Mouse (Mus musculus) layer of hippocampus, adult 11-12 months (tissue): ENCODE measurements at regions not wholly inside any gene's neighbourhood (a gene's known extent, or its start where the extent isn't known, plus 50 kb on each side); places are given as distances from the start of the nearest gene placed in this dataset.

ENCODE experiments used
- DNase-seq: peaks from one replicate; pipeline ENCODE4 v3.0.0; 2022; ENCODE audit warnings: low spot score

- DNase-seq: no peak
Observed at GRCm38 (mm10) chr1:35786668-35787213, 281.5 kb upstream of the Hs6st1 start.

DNA sequence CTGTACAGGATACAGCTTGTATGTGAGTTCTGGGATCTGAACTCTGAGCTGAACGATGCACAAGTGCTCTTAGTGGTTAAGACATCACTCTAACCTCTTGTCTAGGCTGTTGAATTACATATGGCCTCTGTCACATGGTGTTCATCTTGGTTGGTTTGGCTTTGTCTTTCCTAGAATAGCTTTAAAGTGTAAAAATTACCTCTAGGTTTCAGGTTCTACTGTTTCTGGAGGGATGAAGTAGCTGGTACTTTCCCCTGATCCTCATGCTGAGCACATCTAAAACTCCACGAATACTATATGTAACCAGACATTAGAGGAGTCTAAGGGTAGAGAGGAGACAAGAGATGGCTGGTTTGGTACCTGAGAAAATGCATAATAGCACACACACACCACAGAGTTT lies 271.1 kb upstream of the Hs6st1 start:
- DNase-seq: no peak

DNA sequence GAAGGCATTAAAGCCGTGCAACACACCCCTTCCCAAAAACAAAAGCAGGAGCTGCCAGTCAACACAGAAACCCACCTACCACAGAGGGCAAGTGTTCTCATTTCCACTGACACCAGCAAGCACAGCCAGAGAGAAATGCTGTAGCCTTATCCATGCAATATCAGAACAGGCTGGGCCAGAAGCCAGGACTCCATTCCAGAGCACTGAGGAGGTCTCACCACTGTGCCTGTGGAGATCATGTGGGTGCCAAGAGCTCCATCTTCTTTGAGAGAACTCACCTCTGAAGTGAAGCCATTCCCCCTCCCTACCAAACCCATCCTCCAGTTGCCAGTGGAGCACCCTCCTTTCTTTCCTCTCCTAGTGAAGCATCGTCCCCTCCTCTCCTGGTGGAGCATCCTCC lies 270.7 kb upstream of the Hs6st1 start:
- no peak for DNase-seq

GRCm38 (mm10) chr1:35805546-35805945 lies 262.7 kb upstream of the Hs6st1 start:
- no peak for DNase-seq

DNA sequence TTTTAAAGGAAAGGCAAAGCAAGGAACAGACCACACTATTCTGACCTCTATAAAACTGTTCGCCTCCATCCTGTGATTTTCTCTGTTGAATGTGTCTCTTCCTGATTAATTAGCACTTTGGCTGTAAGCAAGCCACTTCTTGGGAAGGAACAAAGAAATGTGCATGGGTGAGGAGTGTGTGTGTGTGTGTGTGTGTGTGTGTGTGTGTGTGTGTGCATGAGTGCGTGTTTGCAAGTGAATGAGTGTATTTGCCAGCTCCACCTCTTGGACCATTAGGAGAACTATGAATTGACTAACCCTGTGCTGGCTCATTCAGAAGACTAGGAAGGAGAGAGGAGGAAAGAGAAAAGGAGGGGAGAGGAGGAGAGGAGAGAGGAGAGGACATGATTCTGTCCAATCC lies 261.9 kb upstream of the Hs6st1 start:
- DNase-seq: no peak

DNA sequence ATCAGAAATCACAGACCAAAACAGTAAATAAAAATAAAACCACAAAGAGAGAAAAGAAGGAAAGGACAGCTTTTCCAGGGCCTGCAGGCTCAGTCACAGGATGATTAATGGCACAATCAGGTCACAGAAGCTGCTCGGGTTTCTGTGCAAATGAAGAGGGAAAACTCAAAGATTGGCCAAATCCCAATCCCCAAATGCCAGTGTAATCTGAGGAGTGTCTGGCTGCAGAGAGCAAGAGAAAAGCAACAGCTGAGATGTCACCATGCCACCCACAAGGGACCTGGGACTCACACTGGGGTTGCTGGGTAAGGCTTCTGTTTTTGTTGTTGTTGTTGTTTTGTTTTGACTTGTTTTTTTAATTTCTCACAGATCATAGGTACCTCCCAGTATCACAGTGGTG lies 261.5 kb upstream of the Hs6st1 start:
- DNase-seq: no peak

GRCm38 (mm10) chr1:35808894-35809293 lies 259.3 kb upstream of the Hs6st1 start:
- no peak for DNase-seq

GRCm38 (mm10) chr1:35809341-35809740 lies 258.9 kb upstream of the Hs6st1 start:
- no peak for DNase-seq

GRCm38 (mm10) chr1:35810571-35811342 lies 257.4 kb upstream of the Hs6st1 start:
- no peak for DNase-seq

DNA sequence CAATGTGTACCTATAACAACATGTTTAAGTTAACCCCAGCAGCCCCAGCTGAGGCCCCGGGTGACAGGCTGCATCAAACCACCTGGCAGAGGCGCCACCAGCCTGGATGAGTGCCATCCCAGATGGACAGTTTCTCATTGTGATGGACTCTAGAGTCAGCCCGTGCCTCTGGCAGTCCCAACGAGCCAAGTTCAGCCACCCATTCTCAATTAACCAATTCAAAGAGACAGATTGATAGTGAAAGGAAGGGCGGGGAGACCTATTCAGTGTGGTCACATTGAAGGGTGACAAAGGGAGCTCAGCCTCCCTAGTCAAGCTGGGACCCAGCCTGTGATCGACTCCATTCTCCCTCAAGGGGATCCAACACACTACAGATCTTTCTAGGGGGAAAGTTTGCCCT lies 256.8 kb upstream of the Hs6st1 start:
- DNase-seq: no peak

DNA sequence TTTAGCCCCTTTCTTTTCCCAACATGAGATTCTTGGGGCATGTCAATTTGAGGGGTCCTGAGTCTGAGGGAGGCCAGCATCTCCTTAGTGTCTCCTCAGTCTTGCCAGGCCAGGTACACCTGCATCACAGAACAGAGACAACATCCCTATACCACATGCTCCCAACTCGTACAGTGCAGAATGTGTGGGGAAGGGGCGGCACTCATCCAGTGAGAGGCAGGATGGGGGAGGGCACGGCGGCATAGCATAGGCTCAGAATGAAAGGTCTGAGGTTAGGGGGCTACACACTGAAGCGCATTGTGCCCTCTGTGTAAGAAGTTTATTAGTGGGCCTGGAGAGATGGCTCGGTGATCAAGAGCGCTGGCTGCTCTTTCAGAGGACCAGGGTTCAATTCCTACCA lies 256.4 kb upstream of the Hs6st1 start:
- no peak for DNase-seq

DNA sequence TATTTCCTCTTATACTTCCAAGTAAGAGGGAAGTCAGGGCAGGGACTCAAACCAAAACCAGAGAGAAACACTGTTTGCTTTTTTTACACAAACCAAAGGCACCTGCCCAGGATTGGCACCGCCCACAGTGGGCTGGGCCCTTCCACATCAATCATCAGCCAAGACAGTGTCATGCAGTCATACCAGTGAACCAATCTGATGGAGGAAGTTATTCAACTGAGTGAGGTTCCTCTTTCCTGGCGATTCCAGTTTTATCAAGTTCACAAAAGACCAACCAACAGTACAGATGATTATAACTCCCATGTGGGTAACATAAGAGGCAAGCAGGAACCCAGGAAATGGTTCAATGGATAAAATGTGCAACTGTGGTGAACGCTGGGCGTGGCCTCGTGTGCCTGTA lies 254.6 kb upstream of the Hs6st1 start:
- no peak for DNase-seq

GRCm38 (mm10) chr1:35814207-35814606 lies 254.0 kb upstream of the Hs6st1 start:
- DNase-seq: no peak

DNA sequence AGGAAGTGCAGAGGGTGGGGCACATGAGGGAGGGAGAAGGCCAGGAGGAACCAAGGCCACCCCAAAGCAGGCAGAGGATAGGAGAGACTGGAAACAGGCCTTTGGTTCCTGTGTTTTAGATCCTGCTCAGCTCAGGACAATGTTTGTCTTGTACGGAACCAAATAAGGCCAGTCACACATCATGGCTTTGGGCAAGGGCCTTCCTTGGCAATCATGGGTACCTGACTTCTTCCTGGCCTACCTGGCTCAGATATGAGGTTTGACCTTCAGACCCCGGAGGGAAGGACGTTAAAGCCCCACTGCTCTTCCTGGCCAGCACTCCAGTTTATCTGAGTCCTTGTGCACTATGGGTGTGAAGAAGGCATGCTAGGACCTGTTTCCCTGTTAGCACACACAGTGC lies 253.4 kb upstream of the Hs6st1 start:
- no peak for DNase-seq

GRCm38 (mm10) chr1:35821791-35822190 lies 246.4 kb upstream of the Hs6st1 start:
- no peak for DNase-seq

DNA sequence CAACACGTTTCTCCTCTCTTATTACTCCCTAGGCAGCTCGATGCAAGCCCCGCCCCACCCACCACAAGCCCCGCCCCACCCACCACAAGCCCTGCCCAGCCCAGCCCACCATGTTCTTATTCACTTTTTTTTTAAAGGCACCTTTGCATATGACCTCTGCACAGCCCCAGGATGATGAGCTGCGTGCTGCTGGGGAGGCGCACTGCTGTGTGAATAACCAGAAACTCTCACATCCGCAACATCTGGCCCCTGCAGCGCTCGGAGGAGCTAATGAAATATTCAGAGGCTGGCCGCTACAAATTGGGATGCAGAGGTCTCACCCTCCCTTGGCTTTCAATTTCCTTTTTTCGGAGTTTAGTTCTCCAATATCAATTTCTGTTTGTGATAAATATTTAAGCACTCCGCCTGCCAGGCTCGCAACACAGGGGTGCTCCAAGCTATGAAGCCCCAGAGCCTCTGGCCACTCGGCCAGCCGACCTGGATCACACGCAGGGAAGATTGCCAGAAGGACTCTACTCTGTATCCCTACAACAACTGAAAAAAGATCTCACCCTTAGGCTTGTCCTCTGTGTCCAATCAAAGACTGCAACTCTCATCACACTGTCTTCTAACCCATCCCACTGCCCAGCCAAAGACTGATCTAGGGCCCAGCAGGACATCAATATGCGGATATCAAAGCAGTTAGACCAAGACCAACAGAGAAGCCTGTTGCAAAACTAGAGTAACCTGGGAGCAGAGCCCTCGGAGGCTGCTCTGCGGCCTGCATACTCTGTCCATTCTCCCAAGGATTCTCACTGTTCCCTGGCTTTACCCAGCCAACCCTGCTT lies 245.6 kb upstream of the Hs6st1 start:
- no peak for DNase-seq

- no peak for DNase-seq
Observed at GRCm38 (mm10) chr1:35823496-35823895, 244.7 kb upstream of the Hs6st1 start.

DNA sequence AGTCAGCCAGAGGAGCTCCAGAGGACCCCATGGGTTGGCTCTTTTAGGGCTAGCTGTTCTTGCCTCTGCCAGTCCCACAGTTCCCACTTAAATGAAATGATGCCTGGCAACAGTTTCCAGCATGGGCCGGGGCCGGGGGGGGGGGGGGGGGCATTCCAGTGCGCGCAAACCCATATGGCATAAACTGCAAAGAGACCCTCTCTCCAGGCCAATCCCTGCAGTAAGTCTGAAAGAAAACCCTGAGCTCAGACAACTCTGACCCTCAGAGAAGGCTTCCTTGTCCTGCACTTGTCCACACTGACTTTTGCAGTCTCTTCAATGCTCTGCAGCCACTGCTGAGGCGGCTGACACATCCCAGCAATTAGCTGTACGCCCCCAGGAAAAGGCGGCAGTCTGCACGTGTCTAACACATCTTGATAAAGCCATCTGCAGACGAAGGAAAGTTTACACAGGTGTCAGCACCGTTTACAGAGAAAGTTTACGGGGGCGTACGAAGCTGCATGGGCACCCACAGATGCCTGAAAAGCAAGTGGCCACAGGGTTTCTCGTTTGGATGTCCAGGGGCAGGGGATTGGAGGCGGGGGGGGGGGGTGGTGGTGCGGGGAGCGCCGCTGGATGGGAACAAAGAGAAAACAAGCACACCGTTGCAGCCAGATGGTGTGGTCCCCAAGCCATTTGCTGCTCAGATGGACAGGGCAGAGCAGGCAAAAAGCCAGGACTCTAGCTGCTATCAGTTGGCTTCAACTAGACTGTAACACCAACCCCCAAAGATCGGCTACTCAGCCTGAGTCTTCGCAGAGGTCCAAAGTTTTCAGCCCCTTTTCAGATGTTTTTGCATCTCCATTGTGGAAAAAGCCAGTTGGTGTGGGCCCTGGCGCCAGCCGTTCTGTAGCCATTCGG lies 244.0 kb upstream of the Hs6st1 start:
- no peak for DNase-seq

- DNase-seq: no peak
Observed at GRCm38 (mm10) chr1:35825531-35825966, 242.7 kb upstream of the Hs6st1 start.

DNA sequence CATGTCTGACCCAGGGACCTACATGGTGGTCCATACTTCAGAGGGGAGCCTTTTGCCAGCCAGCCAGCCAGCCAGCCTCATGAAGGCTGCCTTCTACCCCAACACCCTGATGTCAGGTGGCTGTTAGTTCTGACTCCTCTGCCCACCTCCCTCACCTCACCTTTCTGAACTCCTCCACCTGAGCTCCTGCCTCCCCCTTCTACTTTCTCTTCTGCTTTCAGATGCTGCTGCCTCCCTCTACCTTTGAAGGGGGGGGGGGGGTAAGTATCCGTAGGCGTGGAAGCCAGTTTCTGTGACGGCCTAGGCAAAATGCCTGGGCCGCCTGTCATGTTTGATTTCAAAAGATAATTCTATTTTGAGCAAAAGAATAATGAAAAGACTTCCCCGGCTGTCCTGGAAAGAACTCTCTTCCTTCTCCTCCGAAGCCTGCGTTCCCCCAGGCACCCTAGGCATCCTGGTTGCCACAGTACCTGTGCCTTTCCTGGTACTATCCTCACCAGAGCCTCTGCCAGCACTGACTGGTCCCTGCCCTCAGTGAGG lies 241.6 kb upstream of the Hs6st1 start:
- no peak for DNase-seq

DNA sequence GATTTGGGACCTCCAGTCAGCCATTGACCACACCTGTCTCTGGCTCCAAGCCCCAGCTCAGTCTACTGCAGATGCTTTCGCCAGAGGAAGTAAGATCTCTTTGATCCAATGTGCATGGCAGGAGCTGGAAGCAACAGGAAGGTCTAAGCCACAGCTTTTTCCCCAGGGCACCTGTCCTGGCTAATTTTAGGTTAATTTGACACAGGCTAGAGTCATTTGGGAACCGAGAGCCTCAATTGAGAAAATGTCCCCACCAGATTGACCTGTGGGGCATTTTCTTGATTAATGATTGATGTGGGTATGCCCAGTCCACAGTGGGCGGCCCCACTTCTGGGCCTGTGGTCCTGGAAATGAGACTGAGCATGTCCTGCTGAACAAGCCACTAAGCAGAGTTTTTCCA lies 240.7 kb upstream of the Hs6st1 start:
- DNase-seq: no peak

GRCm38 (mm10) chr1:35834180-35834579 lies 234.0 kb upstream of the Hs6st1 start:
- DNase-seq: no peak
